Mouse (Mus musculus): ENCODE measurements at regions not wholly inside any gene's neighbourhood (a gene's known extent, or its start where the extent isn't known, plus 50 kb on each side); places are given as distances from the start of the nearest gene placed in this dataset.
"Not testable (repeated sequence)": the region's sequence is repeated elsewhere in the genome, so short reads cannot be mapped to it uniquely, and the experiment has no call there.

DNA sequence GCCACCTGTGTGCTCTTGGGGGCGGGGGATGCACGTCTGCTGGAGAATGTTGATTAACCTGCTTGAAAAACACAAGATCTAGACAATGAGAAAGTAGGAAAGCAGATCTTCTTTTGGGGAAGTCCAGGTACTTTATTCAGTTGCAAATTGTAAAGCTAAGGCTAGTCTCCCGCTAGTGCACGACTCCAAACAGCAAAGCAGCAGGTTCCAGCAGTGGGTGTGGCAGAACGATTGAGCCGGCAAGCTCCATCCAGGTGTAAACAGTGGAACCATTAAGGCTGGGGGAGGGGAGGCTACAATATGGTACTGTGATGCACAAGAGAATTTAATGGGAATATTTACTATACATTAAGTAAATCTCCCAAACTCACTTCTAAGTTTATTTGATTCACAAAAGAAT is 448.6 kb upstream of the Cobl start:
- H3K4me3 ChIP-seq (ENCODE audit: low read depth, low read length); H3K36me3 ChIP-seq (ENCODE audit: control insufficient read depth, insufficient read depth); H3K27ac ChIP-seq (ENCODE audit: low read depth, low read length); H3K27me3 ChIP-seq (replicated peaks; ENCODE audit: control insufficient read depth, insufficient read depth, low read length); H3K4me2 ChIP-seq (replicated peaks; ENCODE audit: low read depth); H3K9me3 ChIP-seq (ENCODE audit: control insufficient read depth); H3K4me1 ChIP-seq (replicated peaks; ENCODE audit: control insufficient read depth, insufficient read depth, low read length); H3K9ac ChIP-seq (ENCODE audit: low read depth, low read length); ATAC-seq: not testable (repeated sequence)
- WGBS = 23% methylated on average over 6 of the region's 6 CpGs

DNA sequence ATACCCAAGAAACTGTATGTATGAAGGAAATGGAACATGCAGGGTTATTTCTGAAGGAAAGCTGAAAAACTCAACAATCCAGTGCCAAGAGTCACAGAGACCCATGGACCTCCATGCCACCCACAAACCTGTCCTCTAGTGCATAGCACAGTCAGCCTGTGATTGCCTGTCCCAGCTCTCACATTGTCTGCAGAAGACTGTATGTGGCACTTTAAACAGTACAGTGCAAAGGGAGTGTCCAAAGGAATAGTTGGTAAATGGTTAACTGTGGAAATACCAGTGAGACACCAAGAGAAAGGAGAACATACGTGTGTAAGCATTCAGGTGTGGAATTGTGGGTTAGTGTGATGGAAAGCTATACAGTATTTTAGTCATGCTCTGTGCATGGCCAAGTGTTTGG is 409.0 kb upstream of the Cobl start:
- no peak for ATAC-seq

DNA sequence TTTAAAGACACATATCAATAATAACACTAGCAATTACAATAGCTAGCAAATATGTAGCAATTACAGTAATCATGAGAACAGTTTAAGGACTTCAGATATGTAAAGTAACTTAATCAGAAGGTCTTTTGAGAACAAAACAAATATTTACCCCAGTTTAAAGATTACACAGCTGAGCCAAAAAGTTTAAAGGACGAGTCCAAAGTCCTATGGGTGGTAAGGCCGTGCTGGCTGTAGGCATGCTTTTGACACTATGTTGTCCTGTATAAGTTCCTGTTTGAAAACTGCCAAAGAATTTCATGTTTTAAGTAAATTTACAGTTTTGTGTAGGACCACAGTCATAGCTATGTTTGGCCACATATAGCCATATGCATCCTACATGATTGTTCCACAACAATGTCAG is 408.0 kb upstream of the Cobl start:
- H3K4me2 ChIP-seq (replicated peaks; ENCODE audit: low read depth) = no peak overlapping the region
- H3K4me3 ChIP-seq (ENCODE audit: low read depth, low read length) = no peak overlapping the region
- no peak overlapping the region for H3K27ac ChIP-seq (ENCODE audit: low read depth, low read length)
- no peak overlapping the region for H3K9ac ChIP-seq (ENCODE audit: low read depth, low read length)
- no peak for TF ChIP-seq CTCF (IDR thresholded peaks at IDR 0.05; ENCODE audit: low read depth)
- no peaks in the 10 kb centered on the region for H3K36me3 ChIP-seq (ENCODE audit: control insufficient read depth, insufficient read depth)
- H3K9me3 ChIP-seq (ENCODE audit: control insufficient read depth) = no peaks in the 10 kb centered on the region
- no peaks in the 10 kb centered on the region for H3K27me3 ChIP-seq (replicated peaks; ENCODE audit: control insufficient read depth, insufficient read depth, low read length)
- 28% methylated on average over 2 of the region's 2 CpGs for WGBS
- no peak for ATAC-seq
- H3K4me1 ChIP-seq (replicated peaks; ENCODE audit: control insufficient read depth, insufficient read depth, low read length) = no peaks in the 10 kb centered on the region

More for the DNA sequence above, 409.0 kb upstream of the Cobl start:
- Histone ChIP-seq H3K9ac (ENCODE audit: low read depth, low read length) (no peak overlapping the region), H3K4me3 (ENCODE audit: low read depth, low read length) (no peak overlapping the region), H3K27me3 (replicated peaks; ENCODE audit: control insufficient read depth, insufficient read depth, low read length) (no peaks in the 10 kb centered on the region), H3K36me3 (ENCODE audit: control insufficient read depth, insufficient read depth) (no peaks in the 10 kb centered on the region), H3K27ac (ENCODE audit: low read depth, low read length) (no peak overlapping the region), H3K4me1 (replicated peaks; ENCODE audit: control insufficient read depth, insufficient read depth, low read length) (no peaks in the 10 kb centered on the region), H3K4me2 (replicated peaks; ENCODE audit: low read depth) (no peak overlapping the region), H3K9me3 (ENCODE audit: control insufficient read depth) (no peaks in the 10 kb centered on the region)
- TF ChIP-seq CTCF (IDR thresholded peaks at IDR 0.05; ENCODE audit: low read depth) = no peak
- 32% methylated on average over 1 of the region's 1 CpGs for WGBS

DNA sequence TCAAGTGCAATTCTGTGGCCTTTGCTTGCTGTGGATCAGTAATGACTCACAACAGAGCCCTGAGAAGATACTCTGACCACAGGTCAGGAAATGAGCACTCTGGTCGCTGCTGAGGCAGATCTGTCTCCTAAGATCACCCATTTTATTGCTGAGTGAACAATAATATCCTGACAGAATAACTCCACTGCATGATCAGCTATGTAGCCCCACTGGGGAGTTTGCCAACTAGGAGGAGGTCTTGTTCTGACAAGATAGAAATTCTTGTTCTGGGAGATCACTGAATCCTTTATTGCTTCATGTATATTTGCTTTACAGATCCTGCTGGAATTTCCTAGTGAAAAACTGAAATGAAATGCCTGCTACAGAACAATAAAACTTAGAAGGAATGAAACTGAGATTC is 407.6 kb upstream of the Cobl start:
- Histone ChIP-seq H3K9me3 (ENCODE audit: control insufficient read depth) (no peaks in the 10 kb centered on the region), H3K27ac (ENCODE audit: low read depth, low read length) (no peak overlapping the region), H3K9ac (ENCODE audit: low read depth, low read length) (no peak overlapping the region), H3K4me2 (replicated peaks; ENCODE audit: low read depth) (no peak overlapping the region), H3K36me3 (ENCODE audit: control insufficient read depth, insufficient read depth) (no peaks in the 10 kb centered on the region), H3K4me1 (replicated peaks; ENCODE audit: control insufficient read depth, insufficient read depth, low read length) (no peaks in the 10 kb centered on the region), H3K27me3 (replicated peaks; ENCODE audit: control insufficient read depth, insufficient read depth, low read length) (no peaks in the 10 kb centered on the region), H3K4me3 (ENCODE audit: low read depth, low read length) (no peak overlapping the region)
- TF ChIP-seq CTCF (IDR thresholded peaks at IDR 0.05; ENCODE audit: low read depth) = no peak
- ATAC-seq = no peak
- WGBS = 18% methylated on average over 1 of the region's 1 CpGs

DNA sequence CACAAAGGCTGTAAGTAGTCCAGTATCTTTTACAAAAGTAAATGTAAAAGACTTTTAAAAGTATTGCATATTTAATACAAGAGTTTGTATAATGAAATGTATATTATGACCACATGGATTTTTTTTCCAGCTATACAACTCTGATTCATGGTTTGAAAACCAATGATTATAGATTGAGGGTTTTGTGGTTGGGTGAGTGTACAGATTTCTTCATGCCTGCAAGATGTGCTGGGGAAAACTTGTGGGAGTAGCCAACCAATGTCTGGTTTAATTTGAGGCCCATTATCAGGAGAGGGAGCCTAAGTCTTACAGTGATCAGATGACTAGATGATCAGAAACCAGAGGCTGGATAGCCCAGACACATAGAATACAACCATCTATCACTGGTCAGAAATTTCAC is 402.8 kb upstream of the Cobl start:
- H3K4me1 ChIP-seq (replicated peaks; ENCODE audit: control insufficient read depth, insufficient read depth, low read length) = no peaks in the 10 kb centered on the region
- no peak overlapping the region for H3K4me2 ChIP-seq (replicated peaks; ENCODE audit: low read depth)
- no peak overlapping the region for H3K4me3 ChIP-seq (ENCODE audit: low read depth, low read length)
- no peak overlapping the region for H3K9ac ChIP-seq (ENCODE audit: low read depth, low read length)
- no peak for ATAC-seq
- H3K27me3 ChIP-seq (replicated peaks; ENCODE audit: control insufficient read depth, insufficient read depth, low read length) = no peaks in the 10 kb centered on the region
- no peak for TF ChIP-seq CTCF (IDR thresholded peaks at IDR 0.05; ENCODE audit: low read depth)
- H3K27ac ChIP-seq (ENCODE audit: low read depth, low read length) = no peak overlapping the region
- no peaks in the 10 kb centered on the region for H3K36me3 ChIP-seq (ENCODE audit: control insufficient read depth, insufficient read depth)
- no peaks in the 10 kb centered on the region for H3K9me3 ChIP-seq (ENCODE audit: control insufficient read depth)

DNA sequence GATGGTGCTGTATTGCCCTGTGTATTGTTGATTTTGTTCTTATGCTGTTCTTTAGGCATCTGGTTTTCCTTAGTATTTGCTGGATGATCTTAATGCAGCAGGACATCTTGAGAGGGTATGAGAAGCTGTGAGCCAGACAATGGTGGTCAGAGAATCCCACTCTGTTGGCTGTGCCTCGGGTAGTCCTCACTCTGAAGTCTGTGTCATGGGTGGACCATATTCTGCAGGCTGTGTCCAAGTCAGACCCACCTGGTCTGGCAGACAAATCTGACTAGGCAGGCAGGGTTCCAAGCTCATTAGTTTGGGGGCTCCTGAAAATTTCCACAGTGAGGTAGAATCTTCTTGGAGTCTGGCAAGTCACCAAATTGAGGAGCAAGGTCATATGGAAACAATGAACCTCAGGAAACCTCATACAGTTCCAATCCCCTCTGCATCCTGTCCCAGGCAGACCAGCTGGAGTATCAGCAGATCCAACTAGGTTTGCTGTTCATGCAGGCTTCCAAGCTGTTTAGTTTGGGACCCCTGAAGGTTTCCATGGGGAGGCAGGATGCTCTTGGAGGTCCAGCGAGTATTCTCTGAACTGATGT is 400.4 kb upstream of the Cobl start:
- TF ChIP-seq CTCF (IDR thresholded peaks at IDR 0.05; ENCODE audit: low read depth) = no peak
- H3K4me3 ChIP-seq (ENCODE audit: low read depth, low read length) = no peak overlapping the region
- WGBS = 71% methylated on average over 2 of the region's 2 CpGs
- H3K36me3 ChIP-seq (ENCODE audit: control insufficient read depth, insufficient read depth) = no peaks in the 10 kb centered on the region
- no peak overlapping the region for H3K27ac ChIP-seq (ENCODE audit: low read depth, low read length)
- no peak overlapping the region for H3K9ac ChIP-seq (ENCODE audit: low read depth, low read length)
- H3K4me1 ChIP-seq (replicated peaks; ENCODE audit: control insufficient read depth, insufficient read depth, low read length) = no peaks in the 10 kb centered on the region
- no peak for ATAC-seq
- H3K9me3 ChIP-seq (ENCODE audit: control insufficient read depth) = no peaks in the 10 kb centered on the region
- H3K4me2 ChIP-seq (replicated peaks; ENCODE audit: low read depth) = no peak overlapping the region
- no peaks in the 10 kb centered on the region for H3K27me3 ChIP-seq (replicated peaks; ENCODE audit: control insufficient read depth, insufficient read depth, low read length)

DNA sequence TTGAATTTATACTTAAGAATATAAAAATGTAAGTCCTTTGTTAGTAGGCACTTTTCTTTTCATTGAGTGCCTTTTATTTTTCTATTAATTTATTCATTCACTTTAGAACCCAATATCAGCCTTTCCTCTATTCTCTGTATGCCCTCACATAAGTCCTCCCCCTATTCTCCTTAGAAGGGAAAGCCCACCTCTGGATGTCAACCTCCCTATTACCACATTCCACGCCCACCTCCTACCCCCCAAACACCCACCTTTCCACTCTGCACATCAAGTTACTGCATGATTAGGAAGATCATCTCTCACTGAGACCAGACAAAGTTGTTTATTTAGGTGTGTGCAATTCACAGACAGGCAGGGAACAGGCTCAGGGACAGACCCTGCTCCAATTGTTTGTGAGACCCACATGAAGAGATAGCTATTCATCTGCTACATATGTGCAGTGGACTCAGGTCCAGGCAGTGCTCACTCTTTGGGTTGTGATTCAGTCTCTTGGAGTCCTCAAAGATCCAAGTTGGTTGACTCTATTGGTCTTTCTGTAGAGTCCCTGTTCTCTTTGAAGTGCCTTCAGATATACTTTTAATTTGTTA is 394.7 kb upstream of the Cobl start:
- H3K4me3 ChIP-seq (ENCODE audit: low read depth, low read length) = no peak overlapping the region
- TF ChIP-seq CTCF (IDR thresholded peaks at IDR 0.05; ENCODE audit: low read depth) = no peak
- no peaks in the 10 kb centered on the region for H3K27me3 ChIP-seq (replicated peaks; ENCODE audit: control insufficient read depth, insufficient read depth, low read length)
- H3K36me3 ChIP-seq (ENCODE audit: control insufficient read depth, insufficient read depth) = no peaks in the 10 kb centered on the region
- ATAC-seq = no peak
- no peaks in the 10 kb centered on the region for H3K9me3 ChIP-seq (ENCODE audit: control insufficient read depth)
- no peak overlapping the region for H3K4me2 ChIP-seq (replicated peaks; ENCODE audit: low read depth)
- WGBS = 68% methylated on average over 1 of the region's 1 CpGs
- H3K9ac ChIP-seq (ENCODE audit: low read depth, low read length) = no peak overlapping the region
- H3K27ac ChIP-seq (ENCODE audit: low read depth, low read length) = no peak overlapping the region
- H3K4me1 ChIP-seq (replicated peaks; ENCODE audit: control insufficient read depth, insufficient read depth, low read length) = no peaks in the 10 kb centered on the region

Data from intestine, postnatal 0 days (tissue).